Mouse (Mus musculus): Measurements from ENCODE around the gene Mical2.
A peak's percentile ranks its signal among the peaks of the same experiment; 100 is the strongest.

Mical2 gene

DNA sequence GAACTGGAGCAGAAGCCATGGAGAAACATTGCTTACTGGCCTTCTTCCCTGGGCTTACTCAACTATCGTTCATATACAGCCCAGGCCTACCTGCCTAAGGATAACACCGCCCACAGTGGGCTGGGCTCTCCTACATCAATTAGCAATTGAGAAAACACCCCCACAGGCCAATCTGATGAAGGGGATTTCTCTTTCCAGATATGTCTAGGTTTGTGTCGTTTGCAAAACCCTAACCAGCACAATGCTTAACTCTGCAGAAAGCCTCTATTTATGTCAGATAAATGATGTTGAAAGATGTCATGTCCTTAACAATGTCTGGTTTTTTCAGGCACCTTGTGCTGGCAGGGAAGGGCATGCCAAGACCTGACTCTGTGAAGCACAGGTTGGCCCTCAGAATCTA lies 144.3 kb downstream of the Mical2 start:
- no peak for DNase-seq

DNA sequence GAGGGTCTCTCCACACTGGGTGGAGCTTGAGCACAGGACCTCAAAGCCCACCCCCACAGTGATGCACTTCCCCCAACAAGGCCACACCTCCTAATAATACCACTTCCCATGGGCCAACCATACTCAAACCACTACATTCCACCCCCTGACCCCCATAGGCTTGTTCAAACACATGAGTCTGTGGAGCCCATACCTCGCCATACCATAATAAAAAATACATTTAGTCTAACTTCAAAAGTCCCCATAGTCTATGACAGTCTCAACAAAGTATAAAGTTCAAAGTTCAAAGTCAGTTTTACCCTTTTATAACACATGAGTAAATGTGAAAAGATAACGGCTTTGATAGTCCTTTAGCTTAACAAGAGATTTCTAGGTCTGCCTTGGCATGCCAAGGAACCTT lies 145.7 kb downstream of the Mical2 start:
- no peak for DNase-seq

DNA sequence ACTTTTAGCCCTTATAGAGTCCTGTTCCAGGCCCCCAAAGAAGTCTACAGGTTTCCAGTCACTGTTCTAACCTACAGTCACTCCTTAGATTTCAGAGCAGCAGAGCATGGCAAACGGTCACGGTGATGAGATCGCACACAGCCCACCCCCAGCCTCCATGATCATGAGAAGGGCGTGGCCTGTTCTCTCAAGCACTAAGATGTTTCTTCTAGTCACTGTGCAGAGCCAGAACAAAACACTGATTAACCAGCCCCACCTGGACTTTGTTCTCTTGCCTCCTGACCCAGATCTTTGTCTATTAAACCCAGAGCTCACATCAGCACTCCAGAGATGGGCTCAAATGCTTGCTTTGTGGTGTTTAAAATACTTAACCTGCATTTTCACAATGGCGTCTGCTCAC lies 148.4 kb downstream of the Mical2 start:
- peak; percentile 91 to 92 for DNase-seq

DNA sequence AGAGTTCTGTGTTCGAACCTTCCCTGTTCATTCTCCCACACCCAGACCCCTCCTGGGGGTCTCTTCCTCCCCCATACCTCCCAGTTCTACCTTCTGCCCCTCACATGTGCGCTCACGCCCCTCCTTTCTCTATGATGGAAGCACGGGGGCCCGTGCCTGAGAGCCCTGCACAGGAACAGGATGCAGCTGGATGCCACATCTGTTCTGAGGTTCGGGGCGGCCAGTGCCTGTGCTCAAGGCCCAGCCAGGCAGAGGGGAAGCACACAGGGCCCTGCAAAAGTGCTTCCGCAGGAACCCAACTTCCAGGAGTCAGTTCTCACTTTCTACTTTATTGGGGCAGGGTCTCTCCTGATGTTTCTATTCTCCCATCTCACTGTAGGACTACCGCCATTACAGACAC lies 149.4 kb downstream of the Mical2 start:
- DNase-seq = no peak

DNA sequence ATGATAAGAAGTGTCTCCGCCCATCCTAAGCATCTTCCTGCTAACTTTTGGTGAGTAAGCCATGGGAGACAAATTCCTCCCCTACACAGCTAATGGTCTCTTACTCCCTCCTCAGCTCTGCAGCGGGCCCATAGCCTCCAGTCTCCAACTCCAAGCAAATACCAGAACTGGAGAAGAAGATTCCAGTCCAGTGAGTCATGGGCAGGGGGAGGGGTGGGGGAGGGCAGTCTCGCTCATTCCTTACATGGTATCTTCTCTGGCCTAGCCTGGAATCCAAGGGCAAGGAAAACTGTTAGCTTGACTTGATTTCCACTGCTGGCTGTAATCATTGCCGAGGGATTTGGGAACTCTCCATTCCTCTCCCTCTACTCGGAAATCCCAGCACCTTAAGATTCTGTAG lies 150.2 kb downstream of the Mical2 start:
- no peak for DNase-seq

DNA sequence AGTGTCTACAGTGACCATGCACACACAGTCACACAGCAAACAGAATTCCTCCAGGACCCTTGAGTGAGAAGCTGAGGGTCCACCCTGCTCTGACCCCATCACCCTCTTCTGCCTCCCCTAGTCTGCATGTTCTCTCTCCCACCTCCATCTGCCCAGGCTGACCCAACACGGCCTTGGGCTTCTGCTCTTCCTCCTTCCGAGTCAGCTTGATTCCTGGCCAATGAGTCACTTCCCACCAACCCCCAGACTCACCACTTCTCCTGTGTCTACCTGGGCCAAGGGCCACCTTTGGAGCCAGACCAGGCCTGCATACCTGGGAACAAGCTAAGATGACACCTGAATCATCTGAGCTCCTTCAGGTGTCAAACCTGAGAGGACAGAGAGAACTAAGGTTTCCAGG lies 151.0 kb downstream of the Mical2 start:
- DNase-seq = no peak

DNA sequence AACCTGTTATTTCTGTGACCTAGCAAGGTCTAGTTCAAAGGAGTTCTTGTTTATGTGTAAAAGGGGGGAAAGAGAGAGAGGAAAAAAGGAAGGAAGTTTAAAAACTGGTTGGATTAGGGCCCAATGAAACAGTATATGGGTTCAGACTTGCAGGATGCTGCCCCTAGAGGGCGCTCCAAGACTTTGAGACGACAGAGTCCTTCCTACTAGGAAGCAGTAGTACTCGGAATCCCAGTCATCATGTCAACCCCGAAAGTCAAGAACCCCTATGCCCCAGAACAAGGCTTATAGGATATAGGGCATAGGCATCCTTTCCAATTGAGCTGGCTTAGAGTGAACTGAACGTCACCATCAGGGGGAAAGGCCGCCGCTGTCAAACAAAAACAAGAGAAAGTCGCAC lies 151.7 kb downstream of the Mical2 start:
- peak; percentile 62 to 81 for DNase-seq

DNA sequence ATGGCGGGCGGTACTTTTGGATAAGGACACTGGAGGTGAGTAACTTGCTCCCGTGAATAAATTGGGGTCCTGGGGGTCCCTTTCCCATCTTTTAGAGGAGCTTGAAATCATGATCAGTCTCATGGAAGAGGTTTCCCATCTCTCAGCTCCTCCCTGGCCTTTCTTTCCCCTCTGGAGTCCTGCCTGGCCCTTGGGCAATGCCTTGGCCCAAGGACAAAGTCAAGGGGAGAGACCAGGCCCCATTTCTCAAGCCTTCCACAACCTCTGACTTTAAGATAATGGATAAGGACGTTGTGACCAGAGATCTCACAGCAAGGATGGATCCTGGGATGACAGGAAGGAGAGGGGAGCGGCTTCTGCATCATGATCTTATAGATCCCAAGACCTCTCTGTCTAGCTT lies 152.4 kb downstream of the Mical2 start:
- no peak for DNase-seq

DNA sequence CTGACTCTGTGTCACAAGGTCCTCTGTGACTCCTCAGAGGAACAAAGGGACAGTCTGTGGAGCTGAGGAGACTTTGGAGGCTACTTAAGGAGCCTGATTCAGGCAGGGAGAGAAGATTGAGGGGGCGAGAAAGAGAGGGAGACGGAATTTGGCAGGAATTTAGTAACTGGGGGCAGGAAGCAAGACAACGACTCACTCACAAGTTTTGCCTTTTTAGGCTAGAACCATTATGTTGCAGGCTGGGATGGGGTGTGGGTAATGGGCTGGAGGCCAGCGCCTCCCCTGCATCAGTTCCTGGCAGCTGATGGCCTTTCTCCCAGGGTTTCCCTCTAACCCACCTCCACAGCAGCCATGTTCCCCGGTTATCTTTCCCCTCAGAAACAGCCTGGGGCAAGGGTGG lies 152.8 kb downstream of the Mical2 start:
- no peak for DNase-seq

DNA sequence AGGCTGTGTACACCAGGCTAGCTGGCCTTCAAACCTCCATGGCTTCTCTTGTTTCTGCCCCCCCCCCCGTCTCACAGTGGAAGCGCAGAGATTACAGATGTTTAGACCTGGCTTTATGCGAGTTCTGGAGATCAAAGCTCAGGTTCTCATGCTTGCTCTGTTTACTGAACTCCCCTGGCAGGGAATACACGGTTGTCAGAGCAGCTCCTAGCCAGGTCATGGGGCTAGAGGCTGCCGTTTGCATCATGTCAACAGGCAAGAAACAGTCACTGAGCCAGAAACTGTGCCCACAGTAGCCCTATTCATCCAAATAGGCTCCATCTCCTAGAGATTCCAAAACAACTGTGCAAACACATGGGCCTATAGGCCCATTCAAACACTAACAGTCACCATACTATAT lies 160.9 kb downstream of the Mical2 start:
- DNase-seq = no peak

DNA sequence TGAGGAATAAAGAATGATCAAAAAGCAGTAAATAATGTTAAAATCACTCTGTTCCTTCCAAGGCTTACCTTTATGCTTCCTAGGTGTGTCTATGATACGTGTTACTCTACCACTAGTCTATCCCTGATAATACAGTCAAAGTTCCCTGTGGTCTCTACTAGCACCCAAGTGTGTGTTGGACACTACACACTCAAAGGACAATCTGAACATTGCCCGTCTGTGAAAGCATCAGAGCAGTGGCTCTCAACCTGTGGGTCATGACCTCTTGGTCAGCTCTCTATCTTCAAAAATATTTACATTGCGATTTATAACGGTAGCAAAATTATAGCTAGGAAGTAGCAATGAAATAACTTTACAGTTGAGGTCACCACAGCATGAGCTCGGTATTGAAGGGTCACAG lies 162.2 kb downstream of the Mical2 start:
- DNase-seq = no peak

DNA sequence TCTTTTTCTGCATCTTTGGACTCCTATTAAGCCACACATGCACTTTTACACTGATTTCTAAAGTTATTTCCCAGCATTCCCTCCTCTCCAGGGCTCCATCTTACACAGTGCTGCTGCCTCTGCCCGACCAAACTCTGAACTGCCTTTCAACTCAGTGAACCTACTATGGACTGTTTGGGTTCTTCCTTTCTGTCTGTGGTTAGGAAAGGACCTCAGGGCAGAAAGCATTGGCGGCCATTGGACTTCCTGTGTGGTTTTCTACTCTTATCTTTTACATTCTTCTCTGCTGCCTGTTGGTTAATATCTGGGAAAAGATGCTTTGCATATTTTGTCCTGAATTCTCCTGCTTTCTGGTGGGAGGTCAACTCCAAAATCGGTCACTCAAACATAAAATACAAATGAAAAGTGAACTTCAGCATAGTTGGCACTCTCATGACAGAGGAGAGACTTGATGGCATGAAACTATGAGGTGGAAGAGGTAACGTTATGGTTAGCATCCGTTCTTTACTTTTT lies 162.8 kb downstream of the Mical2 start:
- DNase-seq = no peak

DNA sequence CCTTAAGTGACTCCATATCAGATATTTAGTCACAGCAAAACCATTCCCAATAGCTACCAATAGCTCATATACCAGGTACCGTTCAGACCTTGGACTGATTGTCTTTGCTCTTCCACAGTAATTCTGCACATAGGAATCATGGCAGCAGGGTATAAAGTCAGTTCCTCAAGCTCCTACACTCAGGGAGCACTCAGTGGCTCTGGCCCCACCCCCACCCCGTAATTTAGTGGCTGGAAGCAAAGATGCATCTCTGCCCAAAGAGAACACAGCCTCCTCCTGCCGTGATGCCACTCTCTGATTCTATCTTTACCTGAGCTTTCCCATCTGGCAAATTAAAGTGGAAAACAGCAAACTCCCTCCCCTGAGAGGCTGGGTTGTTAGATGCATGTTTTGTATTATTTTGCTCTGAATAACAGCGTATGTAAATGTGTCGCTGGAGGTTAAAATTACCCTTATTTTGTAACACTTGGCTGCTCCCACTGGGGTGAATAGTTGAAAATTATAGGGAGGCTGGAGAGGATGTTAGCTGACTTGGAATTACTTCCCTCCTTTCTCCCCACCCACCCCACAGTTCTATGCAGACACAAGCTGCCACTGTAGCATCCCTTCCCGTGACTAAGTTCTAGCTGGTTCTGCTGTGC lies 164.1 kb downstream of the Mical2 start:
- no peak for DNase-seq

DNA sequence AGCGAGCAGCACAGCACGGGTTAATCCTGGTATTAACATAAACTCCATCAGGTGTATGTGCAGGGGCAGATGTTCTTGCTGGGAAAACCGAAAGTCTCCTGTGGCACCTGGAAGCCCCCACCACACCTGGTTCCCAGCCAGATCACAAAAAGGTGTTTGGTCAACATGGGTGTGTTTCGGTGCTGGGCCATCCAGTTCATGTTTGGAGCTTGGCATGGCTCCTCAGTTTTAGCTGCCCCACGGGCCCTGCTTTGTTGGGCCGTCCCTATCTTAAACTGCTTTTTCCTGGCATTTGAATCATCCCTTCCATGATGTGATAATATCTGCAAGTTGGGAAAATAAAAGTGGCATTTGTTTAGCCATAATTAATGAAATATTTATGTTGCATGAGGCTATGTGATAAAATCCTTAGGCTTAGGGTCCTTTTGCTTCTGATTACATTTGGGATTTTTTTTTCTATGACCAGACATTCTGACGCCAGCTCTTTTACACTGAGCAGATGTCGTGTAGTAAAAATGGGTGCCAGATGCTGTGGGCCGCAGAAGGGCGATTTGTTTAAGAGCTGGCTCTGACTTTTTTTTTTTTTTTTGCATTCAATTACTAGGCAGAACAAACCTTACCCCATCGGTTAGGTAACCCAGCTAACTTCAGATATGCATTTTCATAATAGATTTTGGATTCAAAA lies 164.7 kb downstream of the Mical2 start:
- no peak for DNase-seq

DNA sequence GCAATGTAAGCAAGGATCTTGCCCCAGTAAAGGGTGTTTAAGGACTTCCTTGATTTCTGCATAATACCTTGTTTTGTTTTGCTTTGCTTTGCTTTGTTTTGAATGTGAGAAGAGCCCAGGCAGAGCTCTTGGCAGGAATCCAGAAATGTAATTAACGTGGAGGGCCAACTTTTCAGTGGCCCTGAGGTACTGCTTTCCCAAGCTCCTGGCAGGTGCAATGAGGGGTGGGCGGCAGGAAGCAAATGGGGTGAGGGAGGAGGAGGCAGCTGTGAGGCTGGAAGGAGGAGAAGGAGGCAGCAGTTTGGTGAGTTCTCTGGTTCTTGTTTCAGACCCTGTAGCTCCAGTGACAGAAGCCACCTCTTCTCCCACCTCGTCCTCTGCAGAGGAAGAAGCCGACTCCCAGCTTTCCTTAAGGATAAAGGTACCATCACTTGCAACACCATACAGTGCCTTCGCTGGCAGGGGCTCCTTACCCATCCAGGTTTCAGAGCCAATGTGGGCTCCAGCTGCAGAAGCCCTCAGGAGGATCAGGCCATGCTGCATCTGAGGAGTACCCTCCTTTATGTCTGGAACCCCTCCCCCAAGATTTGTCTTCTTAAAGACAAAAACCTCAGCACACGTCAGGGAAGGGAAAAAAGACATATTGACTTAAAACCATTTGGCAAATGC lies 165.4 kb downstream of the Mical2 start:
- DNase-seq = no peak

DNA sequence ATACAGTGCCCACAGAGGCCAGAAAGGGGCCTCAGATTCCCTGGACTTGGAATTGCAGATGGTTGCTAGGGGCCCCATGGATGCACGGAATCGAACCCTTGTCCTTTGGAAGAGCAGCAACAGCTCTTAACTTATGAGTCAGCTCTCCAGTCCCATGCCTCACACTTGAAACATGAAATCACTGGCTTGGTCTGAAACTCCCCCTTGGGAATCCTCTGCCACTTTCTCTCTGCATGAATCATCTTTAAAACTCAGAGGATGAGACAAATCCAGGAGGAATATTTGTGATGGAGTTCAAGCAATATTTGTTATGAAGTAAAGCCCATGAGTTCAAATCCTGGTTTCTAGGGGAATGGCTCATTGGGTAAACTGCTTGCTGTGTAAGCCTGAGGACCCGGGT lies 172.1 kb downstream of the Mical2 start:
- no peak for DNase-seq

DNA sequence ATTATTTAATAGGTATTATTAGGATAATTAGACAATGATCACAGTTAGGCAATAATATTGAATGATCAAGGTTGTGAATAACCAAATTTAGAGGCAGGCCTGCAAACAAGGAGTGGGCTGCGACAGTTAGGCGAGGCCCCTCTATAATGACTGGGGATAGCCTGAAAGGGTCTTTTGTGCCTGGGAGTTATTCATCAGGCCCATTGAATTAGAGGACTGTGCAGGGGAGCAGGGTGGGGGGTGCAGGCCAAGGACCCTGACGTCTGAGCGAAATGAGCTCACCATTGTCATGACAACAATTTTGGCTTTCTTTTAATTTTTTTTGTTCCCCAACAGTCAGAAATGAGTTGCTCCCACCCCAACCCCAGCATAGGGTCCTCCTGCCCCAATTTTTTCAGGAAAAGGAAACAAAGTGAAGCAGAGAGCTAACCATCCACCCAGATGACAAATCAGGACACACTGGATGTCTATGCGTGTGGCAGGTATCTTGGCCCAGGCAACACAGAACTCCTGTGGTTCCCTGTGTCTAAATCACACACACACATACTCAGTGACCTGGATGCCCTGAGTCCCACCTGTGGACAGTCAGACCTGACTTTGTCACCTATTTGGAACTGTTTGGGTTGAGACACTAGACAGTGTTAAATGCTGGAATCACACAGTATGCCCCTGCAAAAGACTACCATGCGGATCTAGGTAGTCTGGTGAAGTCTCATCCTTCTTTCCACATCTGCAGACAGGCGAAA lies 173.9 kb downstream of the Mical2 start:
- no peak for DNase-seq

DNA sequence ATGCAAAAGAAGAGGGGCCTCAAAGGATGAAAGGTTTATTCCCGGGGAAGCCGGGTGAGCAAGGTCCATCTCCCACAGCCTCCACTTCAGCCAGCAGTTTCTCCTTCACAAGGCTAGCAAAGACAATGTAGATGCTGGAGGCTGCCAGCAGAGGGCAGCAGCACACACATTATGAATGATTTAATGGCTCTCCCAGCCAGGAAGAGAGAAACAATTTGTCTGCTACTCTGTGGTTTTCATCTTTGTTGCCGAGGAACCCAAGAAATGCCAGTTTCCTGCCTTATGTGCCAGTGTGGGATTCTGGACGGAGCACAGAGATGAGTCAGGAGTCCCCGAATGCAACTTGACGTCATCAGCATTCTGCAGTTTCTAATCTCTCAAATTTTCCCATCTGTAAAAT lies 174.5 kb downstream of the Mical2 start:
- peak; percentile 75 to 86 for DNase-seq

DNA sequence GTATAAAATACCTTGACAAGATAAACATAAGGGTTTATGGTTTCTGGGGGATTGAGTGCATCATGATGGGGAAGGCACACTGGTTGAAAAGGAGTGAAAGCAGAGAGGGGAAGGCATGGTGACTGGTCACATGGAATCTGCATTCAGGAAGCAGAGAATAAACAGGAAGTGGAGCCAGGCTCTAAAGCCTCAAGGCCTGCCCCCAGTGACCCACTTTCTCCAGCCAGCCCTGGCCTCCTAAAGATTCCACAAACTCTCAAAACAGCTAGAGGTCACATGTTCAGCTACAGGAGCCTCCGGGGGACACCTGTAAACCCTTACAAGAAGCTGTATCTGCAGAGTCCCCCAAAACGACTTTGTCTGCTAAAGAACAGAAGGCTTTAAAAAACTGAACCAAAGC lies 179.4 kb downstream of the Mical2 start:
- DNase-seq = peak in 1 of 2 experiments; percentile 22

DNA sequence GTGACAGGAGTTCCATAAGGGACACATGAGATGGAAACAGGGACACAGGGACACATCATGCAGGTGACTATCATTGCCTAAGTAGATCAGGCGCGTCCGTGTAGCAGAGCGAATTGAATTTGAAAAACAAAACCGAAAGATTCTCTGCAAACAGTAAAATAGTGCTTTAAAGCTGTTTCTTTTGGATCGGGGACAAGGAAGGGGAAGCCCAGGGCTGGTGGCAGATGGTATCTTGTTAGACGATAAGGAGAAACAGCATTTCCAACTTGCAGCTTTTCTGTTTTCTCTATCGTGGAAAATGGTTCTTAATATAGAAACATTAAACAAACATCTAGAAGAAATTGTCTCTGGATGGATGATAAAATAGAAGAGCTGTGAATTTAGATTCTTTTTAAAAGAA lies 179.9 kb downstream of the Mical2 start:
- no peak for DNase-seq

DNA sequence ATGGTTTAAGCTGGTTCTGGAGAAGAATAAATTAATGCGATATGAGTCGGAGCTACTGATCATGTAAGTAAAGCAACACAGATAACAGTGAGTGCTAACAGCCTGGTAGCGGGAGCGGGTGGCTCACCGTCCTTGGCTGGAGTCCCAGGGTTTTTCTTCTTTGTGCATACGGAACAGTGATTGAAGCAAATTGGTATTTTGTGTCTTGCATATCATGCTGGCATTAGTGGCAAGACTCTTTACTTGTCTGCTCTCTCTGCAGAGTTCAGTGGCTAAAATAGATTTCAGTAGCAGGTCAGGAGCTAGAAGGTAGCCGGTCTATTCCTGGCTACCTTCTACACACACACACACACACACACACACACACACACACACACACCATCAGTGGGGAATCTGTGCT lies 181.9 kb downstream of the Mical2 start:
- DNase-seq = no peak

DNA sequence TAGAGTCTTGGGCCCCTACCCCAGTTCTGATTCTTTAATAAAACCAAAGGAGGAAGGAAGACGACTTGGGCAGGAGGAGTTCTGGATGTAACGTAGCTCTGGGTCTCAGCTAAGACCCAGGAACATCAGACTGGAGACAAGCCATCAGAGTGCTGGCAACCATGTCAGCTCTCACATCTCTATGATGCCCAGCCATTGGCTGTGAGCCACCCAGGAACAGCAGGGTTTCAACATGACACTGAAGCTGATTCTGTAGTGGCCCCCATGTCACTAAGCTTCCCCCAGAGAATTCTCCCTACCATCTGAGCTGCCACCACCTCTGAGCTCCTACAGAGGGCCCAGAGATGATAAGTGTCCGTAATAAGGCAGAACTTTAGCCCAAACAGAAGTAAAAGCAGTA lies 184.3 kb downstream of the Mical2 start:
- DNase-seq = no peak

DNA sequence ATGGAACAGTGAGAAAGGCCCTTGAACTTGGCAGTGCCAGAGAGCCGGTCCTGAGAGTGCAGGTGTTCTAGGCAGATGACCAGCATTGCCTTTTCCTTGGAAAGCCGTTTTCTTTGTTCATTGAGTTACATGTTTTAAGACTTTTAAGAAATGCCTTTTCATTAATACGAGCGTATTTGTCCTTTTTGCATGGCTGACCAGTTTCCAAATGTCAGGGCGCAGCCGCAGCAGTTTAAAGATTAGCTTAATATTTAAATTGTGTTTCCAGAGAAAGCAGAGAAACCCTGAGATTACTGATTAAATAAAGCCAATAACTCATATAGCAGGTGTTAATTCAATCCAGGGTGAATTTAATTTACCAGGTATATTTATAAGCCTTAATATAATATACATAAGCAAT lies 187.6 kb downstream of the Mical2 start:
- peak; percentile 33 to 52 for DNase-seq
